Mouse (Mus musculus) myocyte (in vitro differentiated cells): ENCODE data around the gene Lta.

Experiments
- CEBPB ChIP-seq: IDR thresholded peaks from 2 replicates; pipeline ENCODE4 v1.6.1; 2011; ENCODE audit warnings: mild to moderate bottlenecking, moderate library complexity; ENCODE audit not compliant: poor library complexity, insufficient read depth, severe bottlenecking
- E2F4 ChIP-seq: IDR thresholded peaks from one replicate; pipeline ENCODE4 v1.6.1; 2011; ENCODE audit warnings: mild to moderate bottlenecking, control low read depth, moderate library complexity; ENCODE audit not compliant: insufficient read depth
- MAX ChIP-seq: IDR thresholded peaks from one replicate; pipeline ENCODE4 v1.6.1; 2011; ENCODE audit warnings: low read depth, mild to moderate bottlenecking, control low read depth
- MYOD1 ChIP-seq, 3 experiments: IDR thresholded peaks; one replicate each; pipeline ENCODE4 v1.6.1; 2011; ENCODE audit warnings: control low read depth in 2 of 3, low read depth in 2 of 3, mild to moderate bottlenecking in 2 of 3, moderate library complexity in 1 of 3; ENCODE audit not compliant: insufficient read length in 2 of 3, control insufficient read depth in 1 of 3
- MYOG ChIP-seq, 3 experiments: IDR thresholded peaks; one replicate each; pipeline ENCODE4 v1.6.1; 2011; ENCODE audit warnings: control low read depth in 2 of 3, low read depth in 2 of 3, mild to moderate bottlenecking in 2 of 3; ENCODE audit not compliant: insufficient read length in 2 of 3, control insufficient read depth in 1 of 3, insufficient read depth in 1 of 3
- POLR2A ChIP-seq: IDR thresholded peaks from one replicate; pipeline ENCODE4 v1.6.1; 2011; ENCODE audit warnings: low read depth, mild to moderate bottlenecking, control low read depth, moderate library complexity; ENCODE audit not compliant: insufficient read length
- POLR2AphosphoS2 ChIP-seq: IDR thresholded peaks from one replicate; pipeline ENCODE4 v1.6.1; 2011; ENCODE audit warnings: low read depth, control low read depth; ENCODE audit not compliant: insufficient read length
- REST ChIP-seq: IDR thresholded peaks from one replicate; pipeline ENCODE4 v1.6.1; 2011; ENCODE audit warnings: mild to moderate bottlenecking, control low read depth, moderate library complexity; ENCODE audit not compliant: insufficient read depth, insufficient read length
- TCF12 ChIP-seq: IDR thresholded peaks from one replicate; pipeline ENCODE4 v1.6.1; 2011; ENCODE audit warnings: mild to moderate bottlenecking, control low read depth; ENCODE audit not compliant: poor library complexity, insufficient read depth, severe bottlenecking
- TCF3 ChIP-seq: IDR thresholded peaks from one replicate; pipeline ENCODE4 v1.6.1; 2011; ENCODE audit warnings: low read depth, control low read depth; ENCODE audit not compliant: insufficient read length
- USF1 ChIP-seq: IDR thresholded peaks from one replicate; pipeline ENCODE4 v1.6.1; 2011; ENCODE audit warnings: low read depth, mild to moderate bottlenecking, control low read depth, moderate library complexity

DNA sequence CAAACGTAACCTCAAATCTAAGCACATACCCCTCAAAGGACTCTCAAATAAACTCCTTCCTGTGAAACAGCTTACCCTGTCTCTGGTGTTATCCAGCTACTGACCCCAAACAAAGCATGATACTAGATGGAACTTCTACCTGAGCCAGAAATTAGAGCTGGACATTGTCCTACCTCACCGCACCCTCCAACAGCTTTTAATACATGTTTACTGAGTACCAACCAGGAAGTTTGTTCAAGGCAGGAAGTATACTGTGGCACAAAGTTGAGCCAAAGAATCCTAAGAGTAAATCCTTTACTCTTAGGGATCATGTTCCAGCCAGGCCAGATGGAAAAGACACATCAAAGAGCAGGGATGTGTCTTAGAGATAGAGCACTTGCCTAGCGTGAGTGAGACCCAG, 5.4 kb upstream of the Lta start:
- TF ChIP-seq MYOG (IDR thresholded peaks at IDR 0.05; ENCODE audit: control insufficient read depth in 1 of 3, insufficient read depth in 1 of 3, insufficient read length in 2 of 3, low read depth in 2 of 3) (no peak), E2F4 (no peak), POLR2A (no peak), MYOD1 (IDR thresholded peaks at IDR 0.05; ENCODE audit: control insufficient read depth in 1 of 3, insufficient read length in 2 of 3, low read depth in 2 of 3) (no peak), USF1 (no peak), POLR2AphosphoS2 (no peak), REST (no peak), CEBPB (no peak), TCF12 (no peak), MAX (no peak), TCF3 (no peak)
